Mouse (Mus musculus) gastrocnemius, postnatal 14 days (tissue): Measurements from ENCODE around the gene Gm45261. TPM values are rescaled to one million over a fixed set of nuclear protein-coding genes. Genes with fewer than 3 reads are reported as not detected.

Experiments used
- DNase-seq: peaks from one replicate; pipeline ENCODE4 v3.0.0; 2021; ENCODE audit warnings: mixed read lengths
- intact Hi-C: fragments of 180-260 bp; cut with DNase I; formaldehyde crosslinking; loops from one replicate; pipeline ENCODE4 v1.15.1; 2025; ENCODE audit warnings: low total_unique reads
- total RNA-seq, 2 experiments: library from RNA; stranded (reverse); gene quantifications; 2 replicates each; pipeline ENCODE4 v1.2.3; 2021

Gene Gm45261
- total RNA-seq, 2 experiments from 2014 or later, result not detected

- DNase-seq, result no peak
- intact Hi-C loops, result no loop called here
Measured at GRCm38 (mm10) chr1:80412521-80412920, 48.7 kb downstream of the Gm45261 start.

GRCm38 (mm10) chr1:80410229-80410973 lies 50.8 kb downstream of the Gm45261 start:
- no peak for DNase-seq
- intact Hi-C loops, result no loop called here

GRCm38 (mm10) chr1:80409467-80410105 lies 51.7 kb downstream of the Gm45261 start:
- intact Hi-C loops, result loop anchor here (5.0 kb wide), 1 partner anchor 227 kb away; no protein-coding TSS in a partner anchor
- DNase-seq, result no peak

- DNase-seq, result peak; percentile 60
- intact Hi-C loops, result loop anchor here (5.0 kb wide), 1 partner anchor 226 kb away; no protein-coding TSS in a partner anchor
Measured at GRCm38 (mm10) chr1:80408586-80408985, 52.7 kb downstream of the Gm45261 start.

- intact Hi-C loops, result no loop called here
- no peak for DNase-seq
Measured at GRCm38 (mm10) chr1:80404196-80404595, 57.1 kb downstream of the Gm45261 start.

- DNase-seq, result no peak
- intact Hi-C loops, result no loop called here
Measured at GRCm38 (mm10) chr1:80403366-80403893, 57.8 kb downstream of the Gm45261 start.

- no peak for DNase-seq
- intact Hi-C loops, result no loop called here
Measured at GRCm38 (mm10) chr1:80401961-80402360, 59.3 kb downstream of the Gm45261 start.

Other genes with a start within 250 kb of the Gm45261 start
- gene Fam124b, start 243.0 kb downstream of the Gm45261 start, total RNA-seq, result 1 to 10 TPM; 2.6 to 3.7 TPM
- gene Cul3, start 121.0 kb downstream of the Gm45261 start, total RNA-seq, result 100 to 1,000 TPM; 164 to 167 TPM